Mouse (Mus musculus): ENCODE results near the gene Tmco2. TPM values are rescaled to one million over a fixed set of nuclear protein-coding genes. Genes with fewer than 3 reads are reported as not detected.
"Not testable (repeated sequence)": the region's sequence is repeated elsewhere in the genome, so short reads cannot be mapped to it uniquely, and the experiment has no call there.

Gene Tmco2
- polyA plus RNA-seq, 1 experiment = not detected

DNA sequence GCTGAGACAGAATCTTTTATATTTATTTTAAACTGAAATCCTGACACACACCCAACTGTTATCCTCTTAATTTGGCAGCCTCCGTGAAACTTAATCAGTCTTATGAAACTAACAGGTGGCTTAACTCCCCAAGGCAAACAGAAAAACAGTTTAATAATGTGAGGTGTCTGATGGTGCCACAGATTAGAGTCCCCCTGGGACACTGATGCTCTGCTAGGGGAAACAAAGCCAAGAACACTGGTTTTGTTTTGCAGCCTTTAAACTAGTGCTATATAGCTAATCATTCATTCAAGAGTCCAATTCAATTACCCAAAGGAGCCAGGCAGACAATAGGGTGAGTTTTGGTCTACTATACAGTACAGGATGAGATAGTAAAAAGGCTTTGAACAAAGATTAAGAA lies 28.6 kb downstream of the Tmco2 start:
- no peaks in the 10 kb centered on the region for H3K4me1 ChIP-seq (replicated peaks; ENCODE audit: control insufficient read depth, insufficient read depth, low read length)
- no peak overlapping the region for H3K27ac ChIP-seq (ENCODE audit: control insufficient read depth, insufficient read depth, low read length)
- no peak overlapping the region for H3K4me3 ChIP-seq (ENCODE audit: control insufficient read depth, insufficient read depth, low read length)
- no peaks in the 10 kb centered on the region for H3K27me3 ChIP-seq (ENCODE audit: control insufficient read depth, insufficient read depth, low read length)
- 91% methylated on average over 1 of the region's 1 CpGs for WGBS
- TF ChIP-seq POLR2A (IDR thresholded peaks at IDR 0.05; ENCODE audit: control insufficient read depth, extremely low read depth, insufficient read depth, low read length, poor library complexity) (no peak), CTCF (IDR thresholded peaks at IDR 0.05; ENCODE audit: borderline replicate concordance, control insufficient read depth, extremely low read depth, insufficient read depth, low read length, poor library complexity) (no peak)
- no peak for DNase-seq
- peaks cover 54% of the 10 kb centered on the region for H3K36me3 ChIP-seq (ENCODE audit: control insufficient read depth, insufficient read depth, low read length)

DNA sequence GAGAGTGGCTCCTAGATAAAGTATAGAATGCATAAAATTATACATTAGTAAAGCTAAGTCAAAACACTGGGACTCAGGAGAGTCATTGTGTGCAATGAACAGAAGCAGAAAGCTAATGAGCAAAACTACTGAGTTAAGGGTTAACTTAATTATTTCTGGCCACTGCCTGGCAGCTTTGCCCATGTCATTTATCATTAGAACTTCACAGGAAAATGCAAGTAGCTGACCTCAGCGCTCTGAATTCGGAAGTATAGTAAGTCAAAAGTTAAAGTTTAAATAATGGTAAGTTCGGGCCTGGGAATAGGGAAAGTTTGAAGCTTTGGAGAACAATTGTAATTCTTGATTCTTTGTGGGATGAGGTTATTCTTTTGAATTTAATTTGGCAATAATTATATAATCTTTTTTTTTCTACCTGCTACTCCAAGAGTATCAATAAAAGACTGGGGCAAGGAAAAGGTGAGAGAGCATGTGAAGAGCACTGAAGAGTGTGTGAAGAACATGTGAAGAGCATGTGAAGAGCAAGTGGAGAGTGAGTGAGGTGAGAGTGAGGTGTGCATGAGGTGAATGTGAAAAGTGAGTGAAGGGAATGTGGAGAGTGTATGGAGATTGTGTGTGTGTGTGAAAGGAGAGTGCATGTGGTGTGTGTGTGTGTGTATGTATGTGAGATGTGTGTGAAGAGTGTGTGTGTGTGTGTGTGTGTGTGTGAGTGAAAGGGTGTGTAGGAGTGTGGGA lies 30.9 kb downstream of the Tmco2 start:
- no peak overlapping the region for H3K4me3 ChIP-seq (ENCODE audit: control insufficient read depth, insufficient read depth, low read length)
- no peaks in the 10 kb centered on the region for H3K27me3 ChIP-seq (ENCODE audit: control insufficient read depth, insufficient read depth, low read length)
- peaks cover 61% of the 10 kb centered on the region for H3K36me3 ChIP-seq (ENCODE audit: control insufficient read depth, insufficient read depth, low read length)
- H3K4me1 ChIP-seq (replicated peaks; ENCODE audit: control insufficient read depth, insufficient read depth, low read length) = no peaks in the 10 kb centered on the region
- H3K27ac ChIP-seq (ENCODE audit: control insufficient read depth, insufficient read depth, low read length) = no peak overlapping the region
- WGBS = 94% methylated on average over 3 of the region's 3 CpGs
- no peak for TF ChIP-seq POLR2A (IDR thresholded peaks at IDR 0.05; ENCODE audit: control insufficient read depth, extremely low read depth, insufficient read depth, low read length, poor library complexity)
- TF ChIP-seq CTCF (IDR thresholded peaks at IDR 0.05; ENCODE audit: borderline replicate concordance, control insufficient read depth, extremely low read depth, insufficient read depth, low read length, poor library complexity) = no peak
- DNase-seq = no peak

DNA sequence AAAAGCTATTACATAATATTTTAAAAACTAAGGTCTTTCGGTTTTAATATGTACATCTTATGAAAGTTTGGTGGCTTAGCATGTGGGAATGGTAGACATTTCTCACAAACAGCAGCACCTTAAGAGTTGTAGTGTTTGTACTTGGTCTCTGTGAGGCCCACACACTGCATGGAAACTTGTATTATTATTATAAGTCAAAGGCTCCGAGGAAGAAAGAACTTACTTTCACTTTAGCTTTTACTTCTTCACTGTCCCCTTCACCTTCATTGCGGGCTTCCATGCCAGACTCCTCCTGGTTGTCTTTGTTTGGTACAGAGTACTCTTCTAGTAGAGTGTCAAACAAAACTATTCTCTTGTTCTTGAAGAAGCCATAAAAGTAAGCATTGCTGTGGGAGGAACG lies 34.8 kb downstream of the Tmco2 start:
- peaks cover 33% of the 10 kb centered on the region for H3K36me3 ChIP-seq (ENCODE audit: control insufficient read depth, insufficient read depth, low read length)
- DNase-seq = no peak
- WGBS = 89% methylated on average over 4 of the region's 4 CpGs
- no peaks in the 10 kb centered on the region for H3K27me3 ChIP-seq (ENCODE audit: control insufficient read depth, insufficient read depth, low read length)
- no peak for TF ChIP-seq POLR2A (IDR thresholded peaks at IDR 0.05; ENCODE audit: control insufficient read depth, extremely low read depth, insufficient read depth, low read length, poor library complexity)
- no peaks in the 10 kb centered on the region for H3K4me1 ChIP-seq (replicated peaks; ENCODE audit: control insufficient read depth, insufficient read depth, low read length)
- no peak overlapping the region for H3K4me3 ChIP-seq (ENCODE audit: control insufficient read depth, insufficient read depth, low read length)
- H3K27ac ChIP-seq (ENCODE audit: control insufficient read depth, insufficient read depth, low read length) = no peak overlapping the region

DNA sequence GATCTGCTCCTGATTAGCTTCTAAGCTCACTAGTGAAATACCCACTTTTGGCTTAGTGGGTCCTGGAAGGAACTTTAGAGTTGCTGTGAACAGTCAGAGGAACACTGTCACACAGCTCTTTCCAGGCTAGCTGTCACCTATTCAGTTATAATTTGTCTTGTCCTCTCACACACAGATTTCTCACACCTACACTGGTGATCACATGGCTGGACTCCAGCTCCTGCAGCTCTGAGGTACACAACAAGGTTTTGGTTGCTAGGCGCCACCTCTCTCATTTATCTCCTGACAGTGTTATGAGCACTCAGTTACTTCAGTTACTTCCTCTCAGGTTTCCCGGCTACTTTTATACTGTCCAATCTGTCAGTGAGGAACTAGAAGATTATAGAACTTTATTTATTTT lies 43.7 kb downstream of the Tmco2 start:
- 80% methylated on average over 2 of the region's 2 CpGs for WGBS
- no peak overlapping the region for H3K4me3 ChIP-seq (ENCODE audit: control insufficient read depth, insufficient read depth, low read length)
- TF ChIP-seq POLR2A (IDR thresholded peaks at IDR 0.05; ENCODE audit: control insufficient read depth, extremely low read depth, insufficient read depth, low read length, poor library complexity) (no peak), CTCF (IDR thresholded peaks at IDR 0.05; ENCODE audit: borderline replicate concordance, control insufficient read depth, extremely low read depth, insufficient read depth, low read length, poor library complexity) (no peak)
- H3K4me1 ChIP-seq (replicated peaks; ENCODE audit: control insufficient read depth, insufficient read depth, low read length) = no peaks in the 10 kb centered on the region
- no peaks in the 10 kb centered on the region for H3K27me3 ChIP-seq (ENCODE audit: control insufficient read depth, insufficient read depth, low read length)
- H3K36me3 ChIP-seq (ENCODE audit: control insufficient read depth, insufficient read depth, low read length) = peaks cover 31% of the 10 kb centered on the region
- H3K27ac ChIP-seq (ENCODE audit: control insufficient read depth, insufficient read depth, low read length) = no peak overlapping the region
- DNase-seq = no peak

DNA sequence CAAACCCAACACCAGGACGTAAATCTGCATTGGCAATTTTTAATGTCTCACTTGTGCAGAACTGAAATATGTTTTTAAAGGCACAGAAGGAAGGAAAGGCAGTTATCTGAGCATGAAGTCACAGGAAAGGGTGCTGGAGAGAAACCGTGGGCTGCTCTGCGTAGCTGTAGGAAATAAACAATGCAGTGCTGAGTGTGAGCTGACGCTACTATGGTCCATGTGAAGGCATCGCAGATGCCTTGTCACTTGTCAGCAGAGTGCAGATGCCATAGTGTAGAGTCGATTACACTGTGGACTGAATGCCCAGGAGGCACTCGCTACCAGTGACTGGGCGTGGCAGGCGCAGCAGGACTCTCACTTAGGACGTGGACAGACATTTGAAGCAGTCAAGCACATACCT lies 49.8 kb downstream of the Tmco2 start:
- 94% methylated on average over 10 of the region's 10 CpGs for WGBS

DNA sequence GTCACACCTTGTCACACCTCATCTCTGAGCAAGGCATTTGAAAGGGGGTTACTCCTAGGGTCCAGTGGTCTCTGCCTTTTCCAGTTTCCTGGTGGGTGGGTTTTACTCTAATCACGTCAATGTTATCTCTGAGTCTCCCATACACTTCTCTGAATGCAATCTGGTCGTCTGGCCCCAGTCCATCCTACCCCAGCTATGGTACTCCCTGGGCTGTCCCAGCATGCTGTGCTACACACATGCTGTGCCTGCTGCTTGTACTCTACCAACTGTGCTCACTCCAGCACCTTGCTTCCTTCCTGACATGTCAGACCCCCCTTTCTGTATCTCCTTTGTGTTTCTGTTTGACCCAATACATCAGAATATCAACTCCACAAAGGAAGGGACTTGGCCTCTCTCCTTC lies 52.0 kb downstream of the Tmco2 start:
- no peak overlapping the region for H3K27ac ChIP-seq (ENCODE audit: control insufficient read depth, insufficient read depth, low read length)
- H3K27me3 ChIP-seq (ENCODE audit: control insufficient read depth, insufficient read depth, low read length) = no peaks in the 10 kb centered on the region
- H3K36me3 ChIP-seq (ENCODE audit: control insufficient read depth, insufficient read depth, low read length) = peaks cover 14% of the 10 kb centered on the region
- 92% methylated on average over 2 of the region's 2 CpGs for WGBS
- TF ChIP-seq POLR2A (IDR thresholded peaks at IDR 0.05; ENCODE audit: control insufficient read depth, extremely low read depth, insufficient read depth, low read length, poor library complexity) (no peak), CTCF (IDR thresholded peaks at IDR 0.05; ENCODE audit: borderline replicate concordance, control insufficient read depth, extremely low read depth, insufficient read depth, low read length, poor library complexity) (no peak)
- H3K4me3 ChIP-seq (ENCODE audit: control insufficient read depth, insufficient read depth, low read length) = no peak overlapping the region
- no peaks in the 10 kb centered on the region for H3K4me1 ChIP-seq (replicated peaks; ENCODE audit: control insufficient read depth, insufficient read depth, low read length)
- DNase-seq = no peak

More for the DNA sequence above, 49.8 kb downstream of the Tmco2 start:
- H3K27me3 ChIP-seq (ENCODE audit: control insufficient read depth, insufficient read depth, low read length); H3K4me3 ChIP-seq (ENCODE audit: control insufficient read depth, insufficient read depth, low read length); DNase-seq; H3K4me1 ChIP-seq (replicated peaks; ENCODE audit: control insufficient read depth, insufficient read depth, low read length); H3K27ac ChIP-seq (ENCODE audit: control insufficient read depth, insufficient read depth, low read length): not testable (repeated sequence)
- H3K36me3 ChIP-seq (ENCODE audit: control insufficient read depth, insufficient read depth, low read length) = peaks cover 21% of the 10 kb centered on the region

DNA sequence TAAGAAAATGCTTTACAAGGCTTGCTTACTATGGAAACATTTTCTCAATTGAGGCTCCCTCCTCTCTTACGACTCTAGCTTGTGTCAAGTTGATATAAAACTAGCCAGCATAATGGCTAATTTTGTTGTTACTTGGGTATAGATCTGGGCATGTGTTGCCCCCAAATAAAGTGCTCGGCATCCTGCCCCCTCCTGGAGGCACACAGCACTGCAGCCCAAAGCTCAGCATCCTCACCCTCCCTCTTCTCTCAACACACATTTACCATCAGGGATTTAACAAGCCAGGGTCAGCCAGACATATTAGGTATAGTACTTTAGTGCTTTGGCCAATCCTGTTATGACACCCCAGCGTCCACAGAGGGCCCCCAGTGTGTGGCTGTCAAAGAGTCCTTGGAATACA lies 52.7 kb downstream of the Tmco2 start:
- no peak overlapping the region for H3K27ac ChIP-seq (ENCODE audit: control insufficient read depth, insufficient read depth, low read length)

More for the DNA sequence above, 52.7 kb downstream of the Tmco2 start:
- Histone ChIP-seq H3K36me3 (ENCODE audit: control insufficient read depth, insufficient read depth, low read length) (peaks cover 12% of the 10 kb centered on the region), H3K4me3 (ENCODE audit: control insufficient read depth, insufficient read depth, low read length) (no peak overlapping the region), H3K27me3 (ENCODE audit: control insufficient read depth, insufficient read depth, low read length) (no peaks in the 10 kb centered on the region), H3K4me1 (replicated peaks; ENCODE audit: control insufficient read depth, insufficient read depth, low read length) (no peaks in the 10 kb centered on the region)
- TF ChIP-seq POLR2A (IDR thresholded peaks at IDR 0.05; ENCODE audit: control insufficient read depth, extremely low read depth, insufficient read depth, low read length, poor library complexity) = no peak
- TF ChIP-seq CTCF (IDR thresholded peaks at IDR 0.05; ENCODE audit: borderline replicate concordance, control insufficient read depth, extremely low read depth, insufficient read depth, low read length, poor library complexity) = peak; percentile 64; the same call in 1 of the 2 replicates
- 64% methylated on average over 3 of the region's 3 CpGs for WGBS
- peak; percentile 44 for DNase-seq

Other genes starting within 250 kb of the Tmco2 start
- gene Exo5, start 184.2 kb downstream of the Tmco2 start, polyA plus RNA-seq (2012; rRNA removed) = 10.9 and 11.7 TPM in 2 replicates
- gene Zfp69, start 157.5 kb downstream of the Tmco2 start, polyA plus RNA-seq (2012; rRNA removed) = 3.2 and 3.4 TPM in 2 replicates
- gene Smap2, start 92.0 kb downstream of the Tmco2 start, polyA plus RNA-seq (2012; rRNA removed) = 87.4 and 88.9 TPM in 2 replicates
- gene Col9a2, start 69.8 kb downstream of the Tmco2 start, polyA plus RNA-seq (2012; rRNA removed) = 0.20 and 0.38 TPM in 2 replicates
- gene Zmpste24, start 11.0 kb downstream of the Tmco2 start, polyA plus RNA-seq (2012; rRNA removed) = 22.0 and 26.4 TPM in 2 replicates
- 6.6 and 7.1 TPM in 2 replicates for gene Rlf, start 105.9 kb upstream of the Tmco2 start, polyA plus RNA-seq (2012; rRNA removed)
- gene Gm12888, start 215.7 kb upstream of the Tmco2 start, polyA plus RNA-seq (2012; rRNA removed) = not detected in 2 replicates